Mouse (Mus musculus) lung, postnatal 0 days (tissue): ENCODE results near the gene Pam. TPM values are rescaled to one million over a fixed set of nuclear protein-coding genes. Genes with fewer than 3 reads are reported as not detected.

Experiments used
- ATAC-seq: fragments of 200-750 bp; cut with Nextera tagmentation; 2 replicates; pipeline ENCODE4 v1.8.0; 2017; ENCODE audit warnings: moderate library complexity
- DNase-seq: peaks from one replicate; pipeline ENCODE4 v3.0.0-alpha.2; 2016; ENCODE audit warnings: low spot score
- H3K27ac ChIP-seq: fragments of 300-500 bp; sonication (generic); 2 replicates; pipeline ENCODE4 v1.5.1; 2014; ENCODE audit warnings: antibody characterized with exemption, mild to moderate bottlenecking, low read length, mixed read lengths
- H3K27me3 ChIP-seq: fragments of 300-500 bp; sonication (generic); replicated peaks from 2 replicates; pipeline ENCODE4 v1.6.1; 2014; ENCODE audit warnings: low read length, mixed read lengths; ENCODE audit not compliant: insufficient read depth
- H3K36me3 ChIP-seq: fragments of 300-500 bp; sonication (generic); 2 replicates; pipeline ENCODE4 v1.6.1; 2014; ENCODE audit warnings: low read length, mixed read lengths; ENCODE audit not compliant: insufficient read depth
- H3K4me1 ChIP-seq: fragments of 300-500 bp; sonication (generic); 2 replicates; pipeline ENCODE4 v1.6.1; 2014; ENCODE audit warnings: antibody characterized with exemption, low read depth, low read length, mixed read lengths; ENCODE audit not compliant: insufficient read depth
- H3K4me2 ChIP-seq: fragments of 300-500 bp; sonication (generic); replicated peaks from 2 replicates; pipeline ENCODE4 v1.6.1; 2014; ENCODE audit warnings: low read depth, mild to moderate bottlenecking, low read length, moderate library complexity, mixed read lengths
- H3K4me3 ChIP-seq: fragments of 300-500 bp; sonication (generic); 2 replicates; pipeline ENCODE4 v1.5.1; 2014; ENCODE audit warnings: low read depth, low read length
- H3K9ac ChIP-seq: fragments of 300-500 bp; sonication (generic); replicated peaks from 2 replicates; pipeline ENCODE4 v1.6.1; 2014; ENCODE audit warnings: low read depth, mild to moderate bottlenecking
- H3K9me3 ChIP-seq: fragments of 300-500 bp; sonication (generic); 2 replicates; pipeline ENCODE4 v1.6.1; 2016; ENCODE audit warnings: low read length, mixed read lengths
- CTCF ChIP-seq: IDR thresholded peaks from 2 replicates; pipeline ENCODE4 v1.5.1; 2016; ENCODE audit warnings: antibody characterized with exemption, mild to moderate bottlenecking
- EP300 ChIP-seq: IDR thresholded peaks from 2 replicates; pipeline ENCODE4 v1.6.1; 2016; ENCODE audit warnings: antibody characterized with exemption, mild to moderate bottlenecking, control low read depth
- WGBS: fragments of 180-500 bp; shearing (Covaris S2); extraction: QIAGEN DNeasy Blood & Tissue Kit; methylation state at CpG from one replicate; pipeline ENCODE4 v1.1.7; 2014; 5-methylcytosine and 5-hydroxymethylcytosine counted together
- polyA plus RNA-seq: library from polyadenylated mRNA; unstranded; fragments of >200 nt; fragmentation: Nextera tagmentation; extraction: Ambion mirVana; gene quantifications from 2 replicates; pipeline ENCODE4 v1.2.1, GENCODE M21; 2015

Pam gene
- polyA plus RNA-seq, 1 experiment from 2014 or later, result 90.3 TPM

DNA sequence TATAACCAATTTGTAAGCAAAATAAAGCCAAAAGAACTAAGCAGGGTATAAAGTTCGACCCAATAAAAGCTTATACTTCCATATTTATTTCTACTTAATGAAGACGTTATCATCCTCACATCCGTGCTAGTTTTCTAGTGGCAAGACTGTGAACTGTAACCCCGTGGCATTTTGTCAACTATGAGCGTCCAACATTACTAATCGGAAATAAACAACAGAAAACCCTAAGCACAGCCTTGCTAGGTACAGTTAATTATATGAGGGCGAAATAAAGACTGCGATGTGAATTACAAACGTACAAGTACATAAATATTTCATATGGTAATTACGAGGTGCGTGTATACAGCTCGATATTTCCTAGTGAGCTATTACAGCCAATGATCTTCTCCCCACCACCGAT lies 119.4 kb downstream of the Pam start:
- no peaks in the 10 kb centered on the region for H3K27me3 ChIP-seq
- 44% methylated on average over 13 of the region's 13 CpGs for WGBS
- no peak overlapping the region for H3K27ac ChIP-seq
- no peaks in the 10 kb centered on the region for H3K36me3 ChIP-seq
- H3K9ac ChIP-seq, result no peak overlapping the region
- H3K4me2 ChIP-seq, result peak overlapping the region; percentile 64
- ATAC-seq, result no peak
- no peaks in the 10 kb centered on the region for H3K4me1 ChIP-seq
- no peak for DNase-seq
- peak overlapping the region; percentile 54 for H3K4me3 ChIP-seq
- no peaks in the 10 kb centered on the region for H3K9me3 ChIP-seq
- peak; percentile 39 for TF ChIP-seq CTCF
- no peak for TF ChIP-seq EP300

DNA sequence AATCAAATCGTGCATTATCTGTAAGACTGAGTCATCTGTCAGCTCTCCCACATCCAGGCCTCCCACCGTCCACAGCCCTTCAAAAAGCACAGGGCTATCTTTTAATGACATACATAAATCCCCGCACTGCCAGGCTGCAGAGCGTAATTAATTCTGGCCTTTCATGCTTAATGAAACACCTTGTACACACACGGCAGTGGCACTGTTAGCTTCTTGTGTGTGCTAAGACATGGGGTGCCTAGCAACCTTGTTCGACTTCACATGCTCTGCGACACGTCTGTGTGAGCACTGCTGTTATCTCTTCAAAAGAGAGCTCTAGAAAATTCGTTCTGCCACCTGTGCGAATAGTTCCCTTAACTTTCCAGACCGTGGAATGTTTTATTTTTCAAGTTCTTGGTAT lies 120.5 kb downstream of the Pam start:
- Histone ChIP-seq H3K27me3 (no peaks in the 10 kb centered on the region), H3K27ac (no peak overlapping the region), H3K36me3 (no peaks in the 10 kb centered on the region), H3K9me3 (no peaks in the 10 kb centered on the region), H3K9ac (no peak overlapping the region), H3K4me2 (no peak overlapping the region), H3K4me1 (no peaks in the 10 kb centered on the region), H3K4me3 (no peak overlapping the region)
- no peak for ATAC-seq
- WGBS, result 62% methylated on average over 11 of the region's 11 CpGs
- DNase-seq, result no peak
- TF ChIP-seq EP300 (no peak), CTCF (no peak)

- Histone ChIP-seq H3K9me3 (no peaks in the 10 kb centered on the region), H3K4me3 (no peak overlapping the region), H3K4me2 (no peak overlapping the region), H3K27me3 (no peaks in the 10 kb centered on the region), H3K4me1 (no peaks in the 10 kb centered on the region), H3K27ac (no peak overlapping the region), H3K9ac (no peak overlapping the region), H3K36me3 (no peaks in the 10 kb centered on the region)
- TF ChIP-seq CTCF, result no peak
- TF ChIP-seq EP300, result no peak
- ATAC-seq (no peak), DNase-seq (no peak)
- 61% methylated on average over 4 of the region's 4 CpGs for WGBS
Observed at GRCm38 (mm10) chr1:97969765-97970164, 125.7 kb downstream of the Pam start.

DNA sequence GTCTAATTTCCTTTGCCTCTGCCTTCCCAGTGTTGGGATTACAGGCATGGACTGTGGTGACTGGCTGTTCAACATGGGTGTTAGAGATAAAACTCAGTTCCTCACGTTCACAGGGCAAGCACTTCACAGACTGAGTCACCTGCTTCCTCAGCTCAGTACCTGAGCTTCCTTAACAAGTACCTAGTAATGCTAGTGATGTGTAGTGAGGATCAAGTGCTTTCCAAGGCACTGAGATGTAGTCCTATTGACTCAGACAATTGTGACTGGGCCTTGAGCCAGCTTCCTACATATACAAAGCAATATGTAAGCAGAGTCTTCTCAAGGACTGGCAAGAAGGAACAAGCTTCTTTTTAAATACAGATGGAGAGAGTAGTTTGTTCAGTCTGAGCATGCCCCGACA lies 131.7 kb downstream of the Pam start:
- Histone ChIP-seq H3K4me1 (no peaks in the 10 kb centered on the region), H3K9me3 (no peaks in the 10 kb centered on the region), H3K4me2 (no peak overlapping the region), H3K27me3 (no peaks in the 10 kb centered on the region), H3K9ac (no peak overlapping the region), H3K27ac (0 out of 2 replicates have a peak overlapping the region, but pooled peaks have one; percentile 0), H3K36me3 (no peaks in the 10 kb centered on the region), H3K4me3 (no peak overlapping the region)
- ATAC-seq (peak; percentile 88), DNase-seq (peak; percentile 70)
- TF ChIP-seq EP300 (no peak), CTCF (no peak)
- 29% methylated on average over 2 of the region's 2 CpGs for WGBS

GRCm38 (mm10) chr1:97962134-97962533 lies 133.3 kb downstream of the Pam start:
- H3K27me3 ChIP-seq, result no peaks in the 10 kb centered on the region
- H3K4me2 ChIP-seq, result no peak overlapping the region
- no peaks in the 10 kb centered on the region for H3K36me3 ChIP-seq
- H3K9ac ChIP-seq, result no peak overlapping the region
- H3K9me3 ChIP-seq, result no peaks in the 10 kb centered on the region
- H3K4me1 ChIP-seq, result no peaks in the 10 kb centered on the region
- TF ChIP-seq EP300, result no peak
- no peak for TF ChIP-seq CTCF
- H3K27ac ChIP-seq, result no peak overlapping the region
- no peak overlapping the region for H3K4me3 ChIP-seq
- DNase-seq (no peak), ATAC-seq (no peak)
- 91% methylated on average over 7 of the region's 7 CpGs for WGBS

GRCm38 (mm10) chr1:97960681-97961080 lies 134.8 kb downstream of the Pam start:
- Histone ChIP-seq H3K27me3 (no peaks in the 10 kb centered on the region), H3K4me2 (no peak overlapping the region), H3K4me3 (no peak overlapping the region), H3K9me3 (no peaks in the 10 kb centered on the region), H3K36me3 (no peaks in the 10 kb centered on the region), H3K27ac (no peak overlapping the region), H3K4me1 (no peaks in the 10 kb centered on the region), H3K9ac (no peak overlapping the region)
- TF ChIP-seq EP300 (no peak), CTCF (no peak)
- DNase-seq (no peak), ATAC-seq (no peak)
- 83% methylated on average over 3 of the region's 3 CpGs for WGBS

- ATAC-seq (no peak), DNase-seq (no peak)
- H3K36me3 ChIP-seq, result no peaks in the 10 kb centered on the region
- no peak overlapping the region for H3K27ac ChIP-seq
- H3K4me3 ChIP-seq, result no peak overlapping the region
- no peak overlapping the region for H3K9ac ChIP-seq
- no peaks in the 10 kb centered on the region for H3K27me3 ChIP-seq
- TF ChIP-seq EP300 (no peak), CTCF (no peak)
- no peaks in the 10 kb centered on the region for H3K9me3 ChIP-seq
- H3K4me1 ChIP-seq, result no peaks in the 10 kb centered on the region
- WGBS, result 82% methylated on average over 6 of the region's 6 CpGs
- no peak overlapping the region for H3K4me2 ChIP-seq
Observed at GRCm38 (mm10) chr1:97960124-97960523, 135.3 kb downstream of the Pam start.
